ENCODE assay signal across 23 mouse cellular contexts in genomic region chr9:110887388-110888303, GRCm38 (mm10). TPM values are rescaled to one million over a fixed set of nuclear protein-coding genes. Genes with fewer than 3 reads are reported as not detected.
A peak's percentile ranks its signal among the peaks of the same experiment; 100 is the strongest.
DNase-seq lines count a peak whose midpoint lies in the region; TF ChIP-seq lines count a peak whose summit lies in the region.
"Had no signal": no experiment of that assay in that cellular context is flagged by ENCODE, and none has a peak within 500 bp of the region (broad histone marks: within the 10 kb centered on the region; RNA-seq: fewer than 3 reads in every experiment).

No protein-coding gene starts in this region.

- H3K27ac ChIP-seq in bone marrow macrophage, adult 2 months (ENCODE audit: insufficient read depth, low read depth, low read length): peak overlapping the region; percentile 95
- H3K27ac ChIP-seq: embryonic facial prominence, embryonic 15.5 days; forebrain, embryonic 13.5 days; heart, embryonic 15.5 days; hindbrain, embryonic 10.5 days; liver, embryonic 12.5 days; lung, embryonic 15.5 days had no signal

- H3K36me3 ChIP-seq in E14TG2a.4 (ENCODE audit: insufficient read depth, low read length): peaks cover 61% of the 10 kb centered on the region
- H3K36me3 ChIP-seq: heart, embryonic 15.5 days; hindbrain, embryonic 10.5 days; lung, embryonic 15.5 days had no signal

- H3K4me3 ChIP-seq in E14TG2a.4 (replicated peaks; ENCODE audit: low read length): peak overlapping the region; percentile 69
- peak overlapping the region; percentile 51 for H3K4me3 ChIP-seq in bone marrow macrophage, adult 2 months (ENCODE audit: insufficient read depth, low read length)
- H3K4me3 ChIP-seq: embryonic facial prominence, embryonic 15.5 days; forebrain, embryonic 13.5 days; heart, embryonic 15.5 days; hindbrain, embryonic 10.5 days; liver, embryonic 12.5 days; lung, embryonic 15.5 days had no signal

- H3K4me1 ChIP-seq in E14TG2a.4 (replicated peaks; ENCODE audit: low read depth, low read length): peaks cover 53% of the 10 kb centered on the region
- peaks cover 30% of the 10 kb centered on the region for H3K4me1 ChIP-seq in bone marrow macrophage, adult 2 months (ENCODE audit: control insufficient read depth, insufficient read depth, low read length)
- H3K4me1 ChIP-seq: forebrain, embryonic 13.5 days had no signal

- TF ChIP-seq POLR2A in bone marrow macrophage, adult 2 months (IDR thresholded peaks at IDR 0.05; ENCODE audit: borderline replicate concordance, low read depth, low read length): no peak

- peak; percentile 45 for DNase-seq in 416B (ENCODE audit: low read depth)
- DNase-seq in thymus, adult 18-20 months: peak; percentile 66 to 77
- DNase-seq in adrenal gland, adult 8-10 months: no peak
- DNase-seq in cerebellum, adult 9-10 months: no peak
- no peak for DNase-seq in cerebellum, adult 11 months
- no peak for DNase-seq in adrenal gland, adult (ENCODE audit: inconsistent age in 2 of 2, low spot score in 1 of 2)
- DNase-seq: cerebellum, adult 11-12 months; kidney, postnatal 14 days; layer of hippocampus, adult 9-11 months; spleen, adult 18-20 months had no signal

- no peaks in the 10 kb centered on the region for H3K27me3 ChIP-seq in E14TG2a.4 (ENCODE audit: insufficient read depth, low read length)
- H3K27me3 ChIP-seq: embryonic facial prominence, embryonic 15.5 days; forebrain, embryonic 13.5 days; heart, embryonic 15.5 days; liver, embryonic 12.5 days; lung, embryonic 15.5 days had no signal

- H3K9me3 ChIP-seq in E14TG2a.4 (ENCODE audit: low read length): no peaks in the 10 kb centered on the region
- H3K9me3 ChIP-seq: embryonic facial prominence, embryonic 15.5 days; forebrain, embryonic 13.5 days; heart, embryonic 15.5 days; hindbrain, embryonic 10.5 days; liver, embryonic 12.5 days; lung, embryonic 15.5 days had no signal

- TF ChIP-seq CTCF in E14TG2a.4 (conservative IDR thresholded peaks at IDR 0.05; ENCODE audit: low read length): no peak
- TF ChIP-seq CTCF in bone marrow macrophage, adult 2 months (IDR thresholded peaks at IDR 0.05; ENCODE audit: low read depth, low read length): no peak

RNA-seq across cellular contexts. Expression of gene Tmie, which starts 7.7 kb away (rescaled TPM):
- polyA plus RNA-seq in bone marrow macrophage, adult 2 months (2012; ENCODE audit: insufficient read depth, insufficient read length, missing spikeins): not detected in 2 replicates
- 1 to 10 TPM; 2.3 to 7.5 (median 5.1) TPM for total RNA-seq in adrenal gland, adult 8-10 months (2022)
- total RNA-seq: MEL had no signal

RNA-seq across cellular contexts. Expression of gene Als2cl, which starts 8.0 kb away (rescaled TPM):
- polyA plus RNA-seq in bone marrow macrophage, adult 2 months (2012; ENCODE audit: insufficient read depth, insufficient read length, missing spikeins): 12.6 and 16.4 TPM in 2 replicates
- 10 to 100 TPM; 16.4 to 43.7 (median 30.2) TPM for total RNA-seq in adrenal gland, adult 8-10 months (2022)
- total RNA-seq: MEL had no signal

RNA-seq across cellular contexts. Expression of gene Fam240a, which starts 29.0 kb away (rescaled TPM):
- not detected in 2 replicates for polyA plus RNA-seq in bone marrow macrophage, adult 2 months (2012; ENCODE audit: insufficient read depth, insufficient read length, missing spikeins)
- not detected for total RNA-seq in adrenal gland, adult 8-10 months (2022)
- total RNA-seq: left cerebral cortex, postnatal 36 days; MEL had no signal
- polyA plus RNA-seq: embryonic facial prominence, embryonic 15.5 days; forebrain, embryonic 13.5 days; gonadal fat pad, adult 2 months; heart, embryonic 15.5 days; hindbrain, embryonic 10.5 days; intestine, embryonic 14.5 days; liver, embryonic 12.5 days; lung, embryonic 15.5 days had no signal

RNA-seq across cellular contexts. Expression of gene Prss50, which starts 29.9 kb away (rescaled TPM):
- not detected in 2 replicates for polyA plus RNA-seq in bone marrow macrophage, adult 2 months (2012; ENCODE audit: insufficient read depth, insufficient read length, missing spikeins)
- total RNA-seq in adrenal gland, adult 8-10 months (2022): not detected
- total RNA-seq: MEL had no signal
- polyA plus RNA-seq: activated CD4-positive, CD25-positive, alpha-beta regulatory T cell, adult 4 months; gonadal fat pad, adult 2 months; heart, embryonic 15.5 days; lung, embryonic 15.5 days had no signal

RNA-seq across cellular contexts. Expression of gene Prss46, which starts 43.3 kb away (rescaled TPM):
- not detected in 2 replicates for polyA plus RNA-seq in bone marrow macrophage, adult 2 months (2012; ENCODE audit: insufficient read depth, insufficient read length, missing spikeins)
- total RNA-seq in adrenal gland, adult 8-10 months (2022): not detected
- total RNA-seq: left cerebral cortex, postnatal 36 days; MEL had no signal
- polyA plus RNA-seq: activated CD4-positive, CD25-positive, alpha-beta regulatory T cell, adult 4 months; embryonic facial prominence, embryonic 15.5 days; forebrain, embryonic 13.5 days; hindbrain, embryonic 10.5 days; intestine, embryonic 14.5 days; liver, embryonic 12.5 days; lung, embryonic 15.5 days had no signal

Comparison
In these comparisons a context has a peak if more than half of its experiments do, and no peak if none do; other contexts are left out.
1. DNase-seq: peak in 416B (single experiment) and thymus, adult 18-20 months (2 of 2); none in adrenal gland, adult 8-10 months (single experiment), cerebellum, adult 9-10 months (single experiment), cerebellum, adult 11 months (single experiment) and adrenal gland, adult (0 of 2).